Mouse (Mus musculus) kidney, adult 2 months (tissue): ENCODE results near the gene Gtf2a1l.

Source experiments
- CTCF ChIP-seq: fragments of 200-500 bp; conservative IDR thresholded peaks from 2 replicates; pipeline ENCODE4 v1.5.1; 2011; ENCODE audit warnings: low read depth, mild to moderate bottlenecking, control low read depth, low read length, moderate library complexity, mixed read lengths; ENCODE audit not compliant: insufficient read depth, insufficient read length
- POLR2A ChIP-seq: fragments of 200-500 bp; IDR thresholded peaks from one replicate; pipeline ENCODE4 v1.6.1; 2011; ENCODE audit warnings: low read depth, low read length, control low read depth

DNA sequence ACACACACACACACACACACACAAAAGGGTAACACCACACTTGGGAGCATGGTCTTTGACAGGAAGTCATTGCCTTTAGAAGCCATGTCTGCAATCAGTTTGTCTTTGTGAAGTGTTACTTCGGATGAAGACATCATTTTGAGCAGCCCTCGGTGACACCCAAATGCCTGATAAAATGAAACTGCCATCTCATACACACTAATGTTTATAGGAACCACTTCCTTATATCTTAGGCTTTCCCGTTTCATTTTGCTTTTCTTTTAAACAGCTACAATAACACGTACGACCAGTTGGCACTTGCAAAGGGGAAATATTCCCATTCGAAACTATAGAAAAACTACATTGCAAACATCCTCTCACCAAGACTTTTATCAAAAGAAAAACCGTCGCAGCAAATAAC is 81.2 kb downstream of the Gtf2a1l start:
- TF ChIP-seq CTCF (no peak), POLR2A (no peak)
